Mouse (Mus musculus) ovary, postnatal 14 days (tissue): ENCODE data around the gene Ift140.

ENCODE experiments used
- DNase-seq: peaks from one replicate; pipeline ENCODE4 v3.0.0; 2022; ENCODE audit warnings: low spot score

Ift140 gene

DNA sequence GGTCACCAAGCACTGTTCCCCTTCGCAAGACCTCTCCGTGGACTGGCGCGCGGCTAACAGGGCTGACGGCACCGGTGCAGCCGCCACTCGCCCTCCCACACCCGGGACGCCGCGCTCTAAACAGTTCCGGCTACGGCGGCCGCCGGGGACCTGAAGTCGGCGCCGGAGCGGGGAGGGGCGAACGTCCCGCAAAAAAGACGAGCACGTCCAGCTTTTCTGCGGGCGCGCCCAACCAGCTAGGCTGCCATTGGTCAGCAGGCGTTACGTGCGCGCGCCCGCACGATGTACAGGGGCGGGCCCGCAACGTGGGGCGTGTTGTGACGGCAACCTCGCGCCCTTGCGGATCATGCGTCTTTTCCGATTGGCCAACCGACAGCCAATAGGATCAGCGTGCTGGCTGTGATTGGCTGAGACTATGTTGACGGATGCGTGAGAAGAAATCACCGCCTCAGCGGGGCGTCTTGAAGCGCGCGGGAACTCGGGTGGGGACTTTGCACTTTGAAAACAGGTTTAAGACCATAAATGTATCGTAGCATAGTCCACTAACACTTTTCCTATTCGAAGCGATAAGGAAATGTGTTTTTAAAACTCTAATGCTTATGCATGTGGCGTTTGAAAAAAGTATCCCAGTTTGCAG is at the start of gene Ift140, which contains the start of gene Cramp1l:
TSS of gene Ift140 (plus strand) at position 431 of the 637 bp plus-strand sequence.
TSS of gene Cramp1l (minus strand) at position 134 of the 637 bp plus-strand sequence.
- DNase-seq: peak; percentile 96

- DNase-seq: no peak
Measured at GRCm38 (mm10) chr17:24987221-24987620, 28.7 kb upstream of the Ift140 start.

GRCm38 (mm10) chr17:24994721-24995120 is 21.2 kb upstream of the Ift140 start:
- DNase-seq: no peak

GRCm38 (mm10) chr17:25005102-25005501 is 10.8 kb upstream of the Ift140 start:
- DNase-seq: no peak

DNA sequence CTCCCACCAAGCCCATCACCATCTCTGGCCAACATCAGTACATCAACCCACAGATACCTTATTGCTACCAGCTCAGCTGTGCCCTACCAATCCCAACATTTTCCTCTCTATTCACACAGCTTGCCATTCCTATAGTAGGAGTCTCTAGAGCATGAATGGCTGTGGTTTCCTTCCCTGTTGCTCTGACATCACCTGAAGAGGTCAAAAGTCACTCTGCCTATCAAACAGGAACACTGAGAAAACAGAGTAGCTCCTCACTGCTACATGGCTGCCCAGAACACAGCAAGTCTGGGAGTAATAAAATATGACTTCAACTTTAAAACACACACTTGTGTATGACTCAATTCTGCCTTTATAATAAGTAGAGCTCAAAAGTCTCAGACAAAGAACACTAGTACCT is 8.4 kb upstream of the Ift140 start:
- DNase-seq: no peak

DNA sequence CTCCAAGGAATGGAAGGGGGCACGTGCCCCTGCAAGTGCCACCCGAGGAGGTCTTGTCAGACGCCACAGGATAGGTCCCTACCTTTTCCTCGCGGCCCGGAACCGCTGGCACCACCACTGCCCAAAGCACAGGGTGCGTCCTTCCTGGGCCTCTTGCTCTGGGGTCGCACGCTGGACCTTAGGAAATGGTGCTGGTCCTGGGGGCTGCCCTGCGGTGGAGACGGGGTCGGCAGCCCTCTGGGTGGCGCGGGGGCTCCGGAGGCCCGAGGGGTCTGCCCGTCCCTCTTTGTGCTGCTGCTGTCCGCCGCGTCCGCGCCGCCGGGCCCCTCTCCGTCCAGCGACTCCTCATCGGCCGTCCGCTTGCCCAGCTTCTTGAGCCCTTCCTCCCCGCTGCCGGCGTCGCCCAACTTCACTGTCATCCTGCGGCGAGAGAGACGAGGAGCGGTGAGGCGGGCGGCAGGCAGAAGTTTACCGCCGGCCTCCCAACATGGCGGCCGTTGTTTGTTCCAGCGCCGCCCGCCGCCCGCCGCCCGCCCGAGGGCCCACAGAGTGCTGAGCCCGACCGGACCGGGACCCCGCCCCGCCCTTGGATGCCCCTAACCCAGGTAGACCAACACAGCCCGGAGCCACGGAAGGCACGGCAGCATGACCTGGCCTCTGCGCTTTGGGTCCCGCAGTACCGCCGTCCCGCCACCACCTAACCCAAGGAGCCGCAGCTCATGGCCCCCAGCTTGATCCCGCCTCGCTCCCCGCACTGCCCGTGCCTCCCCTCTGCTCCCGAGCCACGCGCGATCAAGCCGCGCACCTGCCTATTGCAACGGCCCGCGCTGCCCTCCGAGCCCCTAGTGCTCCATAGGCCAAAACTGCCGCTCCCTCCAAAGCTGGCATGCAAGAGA is 2.0 kb upstream of the Ift140 start:
- peak; percentile 13 for DNase-seq

GRCm38 (mm10) chr17:25014841-25015570 is 879 bp upstream of the Ift140 start:
- peak; percentile 22 for DNase-seq

DNA sequence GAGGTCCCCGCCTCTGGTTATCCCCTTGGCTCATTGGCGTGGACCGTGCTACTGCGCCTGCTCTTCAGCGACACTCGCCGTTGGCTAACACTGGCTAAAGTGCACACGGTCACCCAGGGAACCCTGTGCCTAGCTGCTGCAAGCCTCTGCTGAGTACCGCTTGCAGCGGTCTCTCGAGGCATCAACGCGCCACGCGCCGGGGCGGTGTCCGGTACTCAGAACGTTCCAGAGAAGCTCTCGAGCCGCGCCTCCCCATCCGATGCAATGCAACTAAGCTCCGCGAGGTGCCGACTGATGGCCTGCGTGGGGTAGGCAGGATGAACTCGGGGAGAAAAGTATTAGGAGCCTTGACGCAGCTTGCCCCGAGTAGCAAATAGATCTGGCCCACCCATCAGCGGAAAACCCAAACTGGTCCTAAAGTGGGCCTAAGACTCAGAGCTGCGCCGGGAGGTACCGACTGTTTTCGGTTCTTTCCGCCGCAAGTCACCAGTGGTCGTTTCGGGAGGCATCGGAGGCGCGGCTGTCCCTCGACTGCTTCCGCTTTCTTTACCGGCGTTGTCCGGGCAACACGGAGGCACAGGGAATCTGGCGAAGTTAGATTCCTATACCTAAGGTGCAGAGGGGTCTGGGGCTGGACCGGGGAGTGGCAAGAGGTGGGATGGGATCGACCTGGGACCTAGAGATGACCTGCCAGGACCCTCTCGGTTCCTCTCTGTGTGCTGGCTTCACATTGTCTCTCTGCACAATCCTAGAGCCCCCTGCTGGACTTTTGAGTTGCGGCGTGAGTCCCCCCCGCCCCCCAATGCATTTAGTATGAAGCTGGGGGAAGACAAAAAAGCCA is 627 bp downstream of the Ift140 start:
- peak; percentile 56 for DNase-seq

GRCm38 (mm10) chr17:25036183-25036582 is 20.3 kb downstream of the Ift140 start:
- DNase-seq: no peak

DNA sequence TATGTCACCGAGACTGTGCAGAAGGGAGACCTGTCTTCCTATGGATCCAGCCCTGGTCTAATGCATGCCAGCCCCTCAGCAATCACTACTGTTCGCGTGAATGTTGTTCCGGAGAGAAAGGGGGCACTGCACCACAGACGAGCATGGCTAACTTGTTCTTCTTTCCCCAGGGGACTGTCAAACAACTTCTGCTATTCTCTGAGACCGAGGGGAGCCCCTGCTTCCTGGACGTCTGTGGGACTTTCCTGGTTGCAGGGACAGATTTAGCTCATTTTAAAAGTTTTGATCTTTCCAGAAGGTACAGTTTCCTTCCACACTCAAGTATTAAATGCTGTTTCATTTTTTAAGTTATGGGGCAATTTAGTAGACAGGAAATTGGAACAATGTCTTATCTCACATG is 29.0 kb downstream of the Ift140 start:
- DNase-seq: no peak

DNA sequence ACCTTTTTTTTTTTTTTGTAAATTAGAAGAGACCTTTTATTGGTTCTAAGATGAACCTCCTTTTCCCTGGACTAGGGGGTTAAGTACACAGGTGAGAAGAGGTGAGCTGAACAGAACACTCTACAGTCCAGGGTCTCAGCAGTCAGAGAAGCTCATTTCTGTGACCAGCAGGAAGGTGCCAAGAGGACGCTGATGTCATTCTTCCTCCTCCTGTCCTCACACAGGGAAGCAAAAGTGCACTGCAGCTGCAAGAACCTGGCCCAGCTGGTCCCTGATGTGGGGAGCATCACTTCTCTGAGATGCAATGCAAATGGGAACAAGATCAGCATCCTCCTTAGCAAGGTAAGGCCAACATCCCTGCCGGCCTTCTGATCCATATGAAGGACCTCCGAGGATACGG is 29.4 kb downstream of the Ift140 start:
- no peak for DNase-seq

DNA sequence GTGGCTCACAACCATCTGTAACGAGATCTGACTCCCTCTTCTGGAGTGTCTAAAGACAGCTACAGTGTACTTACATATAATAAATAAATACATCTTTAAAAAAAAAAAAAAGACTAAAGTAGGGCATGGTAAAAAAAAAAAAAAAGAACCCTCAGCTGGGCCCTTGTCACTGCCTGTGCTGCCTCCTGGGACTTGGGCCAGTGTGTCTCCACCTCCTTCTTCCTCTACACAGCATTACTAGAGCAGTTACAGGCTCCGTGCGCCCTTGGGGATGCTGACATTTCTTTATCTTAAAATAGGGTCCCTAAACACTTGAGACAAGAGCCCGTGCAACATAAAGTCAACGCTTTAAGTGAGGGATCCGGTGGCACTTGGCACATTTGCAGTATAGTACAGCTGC is 31.3 kb downstream of the Ift140 start:
- DNase-seq: no peak

DNA sequence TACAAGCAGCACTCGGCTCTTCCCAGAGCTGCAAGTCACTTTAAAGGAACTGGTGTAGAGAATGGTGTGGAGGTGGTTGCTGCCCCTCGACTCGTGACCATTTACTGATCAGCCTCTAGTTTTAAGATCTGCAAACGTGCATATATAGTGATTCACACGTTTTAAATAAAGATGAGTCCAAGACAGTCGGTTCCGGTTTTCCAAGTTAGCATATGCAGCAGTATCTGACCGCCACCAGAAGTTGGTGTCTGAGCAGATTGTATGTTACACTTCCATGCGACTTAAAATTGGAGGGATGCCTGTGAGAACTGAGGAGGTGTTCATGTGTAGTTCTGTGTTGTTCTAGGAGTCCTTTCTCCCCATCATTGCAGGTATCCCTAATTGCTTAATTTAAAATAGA is 37.4 kb downstream of the Ift140 start:
- DNase-seq: no peak

GRCm38 (mm10) chr17:25057041-25057440 is 41.2 kb downstream of the Ift140 start:
- DNase-seq: no peak

DNA sequence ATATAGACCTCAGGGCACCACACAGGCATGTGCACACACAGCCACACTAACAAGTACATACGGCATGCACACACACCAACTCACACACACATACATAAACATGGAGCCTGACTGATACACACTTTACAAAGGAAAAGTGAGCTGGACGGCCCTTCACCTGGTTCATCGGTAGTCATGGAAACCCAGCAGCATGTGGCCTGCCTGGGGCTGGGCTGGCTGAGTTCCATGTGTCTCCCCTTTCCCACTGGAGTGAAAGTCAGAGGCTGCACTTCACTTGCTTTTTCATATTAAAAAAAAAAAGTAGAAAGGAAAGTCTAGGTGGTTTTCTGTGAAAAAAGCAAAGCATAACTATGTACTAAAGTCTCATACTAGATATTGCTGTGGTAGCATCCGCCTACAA is 47.4 kb downstream of the Ift140 start:
- DNase-seq: no peak

GRCm38 (mm10) chr17:25063872-25064271 is 48.0 kb downstream of the Ift140 start:
- DNase-seq: no peak

- DNase-seq: no peak
Measured at GRCm38 (mm10) chr17:25064351-25064750, 48.5 kb downstream of the Ift140 start.

GRCm38 (mm10) chr17:25065189-25065588 is 49.3 kb downstream of the Ift140 start:
- DNase-seq: no peak

DNA sequence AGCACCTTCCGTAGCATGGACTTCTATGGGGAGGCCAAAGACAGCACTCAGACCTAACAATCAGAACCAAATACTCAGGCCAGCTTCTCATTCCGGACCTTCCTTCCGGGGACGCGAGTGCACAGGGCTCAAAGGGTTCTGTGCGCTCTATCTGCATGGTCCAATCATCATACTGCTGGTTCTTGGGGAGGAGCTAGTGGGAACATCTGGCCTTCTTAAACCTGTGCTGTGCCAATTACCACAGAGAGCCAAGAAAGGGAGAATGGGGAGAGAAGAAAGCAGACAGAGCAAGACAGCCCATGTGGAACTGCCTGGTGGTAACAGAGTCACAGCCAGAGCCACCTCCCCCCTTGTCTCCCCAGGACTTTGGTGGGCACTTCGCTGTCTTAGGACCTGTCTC is 50.7 kb downstream of the Ift140 start:
- no peak for DNase-seq

DNA sequence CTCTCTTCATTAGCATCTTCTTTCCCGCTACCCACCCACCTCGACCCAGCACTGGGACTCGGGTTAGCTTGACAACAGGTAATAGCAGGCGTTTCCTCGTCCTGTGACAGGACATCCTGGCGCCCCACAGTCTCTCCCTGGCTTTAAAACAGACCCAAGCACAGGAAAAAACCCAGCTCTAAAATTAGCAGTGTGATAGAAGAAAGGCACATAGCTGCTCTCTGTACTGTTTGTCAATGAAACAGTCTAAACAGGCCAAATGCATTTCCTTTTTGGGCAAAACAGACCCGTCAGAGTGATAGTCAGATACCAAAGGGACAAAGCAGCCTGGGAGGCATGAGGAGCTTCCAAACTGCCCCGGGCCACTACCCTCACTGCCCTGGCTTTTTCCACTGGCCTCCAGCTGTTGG is 51.6 kb downstream of the Ift140 start:
- DNase-seq: no peak

- no peak for DNase-seq
Measured at GRCm38 (mm10) chr17:25068690-25069089, 52.8 kb downstream of the Ift140 start.

DNA sequence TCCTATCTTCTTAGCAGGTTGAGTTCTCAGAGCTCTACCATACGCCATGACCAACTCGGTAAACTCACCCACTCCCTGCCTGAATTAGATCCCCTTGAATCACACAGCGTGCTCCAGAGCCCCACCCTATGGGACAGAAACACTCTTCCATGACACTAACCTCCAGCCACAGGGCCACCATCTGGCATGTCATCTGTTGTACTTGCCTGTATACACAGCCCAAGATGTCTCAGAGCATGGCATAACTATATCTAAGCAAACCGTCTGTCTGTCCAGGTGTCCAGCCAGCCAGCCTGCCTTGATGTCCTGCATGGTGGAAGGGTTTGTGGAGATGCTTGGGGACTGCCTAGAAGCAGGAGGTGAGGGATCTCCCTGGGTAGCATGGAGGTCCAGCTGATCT is 61.0 kb downstream of the Ift140 start:
- DNase-seq: no peak
